Comparison of ENCODE assay signal across 23 mouse cellular contexts in the genomic region with DNA sequence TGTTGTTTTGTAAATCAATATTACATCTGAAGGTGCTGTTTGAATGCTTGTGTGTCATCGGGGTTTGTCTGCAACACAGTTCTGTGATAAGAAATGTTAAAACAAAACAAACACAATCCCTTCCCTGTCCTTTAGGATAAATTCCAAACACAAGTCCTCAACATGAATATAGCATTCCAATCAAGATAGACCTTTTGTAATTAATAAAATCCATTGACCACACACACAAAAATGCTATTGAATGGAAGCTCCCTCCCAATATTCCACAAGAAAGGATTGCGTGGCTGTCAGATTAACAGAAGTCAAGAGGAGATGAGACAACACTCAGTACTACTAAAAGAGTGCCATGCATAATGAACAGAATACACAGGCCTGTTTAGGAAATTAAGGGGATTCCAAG.
DNase-seq lines count a peak whose midpoint lies in the region; ATAC-seq lines count a peak whose summit lies in the region.
"Had no signal": no experiment of that assay in that cellular context is flagged by ENCODE, and none has a peak within 500 bp of the region (broad histone marks: within the 10 kb centered on the region; RNA-seq: fewer than 3 reads in every experiment).

No protein-coding gene starts in this region.

- H3K4me1 ChIP-seq in hindbrain, embryonic 14.5 days (replicated peaks; ENCODE audit: control insufficient read depth, insufficient read depth, low read length), result peaks cover 24% of the 10 kb centered on the region
- H3K4me1 ChIP-seq in hindbrain, embryonic 11.5 days (replicated peaks; ENCODE audit: control insufficient read depth, insufficient read depth, low read length), result no peaks in the 10 kb centered on the region
- peaks cover 12% of the 10 kb centered on the region; the same call in 1 of the 2 replicates for H3K4me1 ChIP-seq in midbrain, embryonic 11.5 days (ENCODE audit: control insufficient read depth, insufficient read depth, low read length)
- peaks cover 23% of the 10 kb centered on the region for H3K4me1 ChIP-seq in midbrain, embryonic 13.5 days (replicated peaks)
- peaks cover 15% of the 10 kb centered on the region for H3K4me1 ChIP-seq in midbrain, embryonic 15.5 days
- H3K4me1 ChIP-seq in midbrain, embryonic 16.5 days (ENCODE audit: control insufficient read depth, insufficient read depth, low read length), result peaks cover 9% of the 10 kb centered on the region

- WGBS in hindbrain, embryonic 14.5 days, result 55% methylated on average over 2 of the region's 2 CpGs
- WGBS in hindbrain, embryonic 11.5 days, result 67% methylated on average over 2 of the region's 2 CpGs
- WGBS in midbrain, embryonic 11.5 days, result 50% methylated on average over 2 of the region's 2 CpGs
- 47% methylated on average over 2 of the region's 2 CpGs for WGBS in midbrain, embryonic 13.5 days
- 46% methylated on average over 2 of the region's 2 CpGs for WGBS in midbrain, embryonic 15.5 days
- WGBS in midbrain, embryonic 16.5 days, result 36% methylated on average over 2 of the region's 2 CpGs

- H3K27ac ChIP-seq in hindbrain, embryonic 14.5 days, result peak overlapping the region; percentile 26; the same call in 1 of the 2 replicates
- no peak overlapping the region for H3K27ac ChIP-seq in hindbrain, embryonic 11.5 days (ENCODE audit: low read depth, low read length)
- no peak overlapping the region for H3K27ac ChIP-seq in midbrain, embryonic 11.5 days (ENCODE audit: low read depth, low read length)
- H3K27ac ChIP-seq in midbrain, embryonic 13.5 days, result no peak overlapping the region
- H3K27ac ChIP-seq in midbrain, embryonic 15.5 days, result 0 out of 2 replicates have a peak overlapping the region, but pooled peaks have one; percentile 38
- H3K27ac ChIP-seq in midbrain, embryonic 16.5 days (ENCODE audit: low read length), result no peak overlapping the region

- no peaks in the 10 kb centered on the region for H3K9me3 ChIP-seq in hindbrain, embryonic 14.5 days (ENCODE audit: control insufficient read depth, low read length)
- H3K9me3 ChIP-seq in hindbrain, embryonic 11.5 days (ENCODE audit: control insufficient read depth, low read length), result no peaks in the 10 kb centered on the region
- no peaks in the 10 kb centered on the region for H3K9me3 ChIP-seq in midbrain, embryonic 11.5 days (ENCODE audit: control insufficient read depth, low read length)
- no peaks in the 10 kb centered on the region for H3K9me3 ChIP-seq in midbrain, embryonic 13.5 days
- no peaks in the 10 kb centered on the region for H3K9me3 ChIP-seq in midbrain, embryonic 15.5 days
- H3K9me3 ChIP-seq in midbrain, embryonic 16.5 days (replicated peaks; ENCODE audit: control insufficient read depth, low read length, poor library complexity, severe bottlenecking), result no peaks in the 10 kb centered on the region
- H3K9me3 ChIP-seq: G1E had no signal

- H3K36me3 ChIP-seq in hindbrain, embryonic 14.5 days (replicated peaks; ENCODE audit: control insufficient read depth, insufficient read depth), result no peaks in the 10 kb centered on the region
- no peaks in the 10 kb centered on the region for H3K36me3 ChIP-seq in hindbrain, embryonic 11.5 days (ENCODE audit: control insufficient read depth, insufficient read depth, low read length)
- H3K36me3 ChIP-seq in midbrain, embryonic 11.5 days (ENCODE audit: control insufficient read depth, insufficient read depth, low read length), result no peaks in the 10 kb centered on the region
- H3K36me3 ChIP-seq in midbrain, embryonic 13.5 days, result no peaks in the 10 kb centered on the region
- H3K36me3 ChIP-seq in midbrain, embryonic 15.5 days (replicated peaks), result no peaks in the 10 kb centered on the region
- H3K36me3 ChIP-seq in midbrain, embryonic 16.5 days (ENCODE audit: control insufficient read depth, insufficient read depth, low read length), result no peaks in the 10 kb centered on the region
- H3K36me3 ChIP-seq: G1E had no signal

- no peaks in the 10 kb centered on the region for H3K27me3 ChIP-seq in hindbrain, embryonic 14.5 days (ENCODE audit: control insufficient read depth, insufficient read depth, low read length)
- H3K27me3 ChIP-seq in hindbrain, embryonic 11.5 days (ENCODE audit: control insufficient read depth, insufficient read depth, low read length), result no peaks in the 10 kb centered on the region
- H3K27me3 ChIP-seq in midbrain, embryonic 11.5 days (ENCODE audit: control insufficient read depth, insufficient read depth, low read length), result no peaks in the 10 kb centered on the region
- no peaks in the 10 kb centered on the region for H3K27me3 ChIP-seq in midbrain, embryonic 13.5 days
- no peaks in the 10 kb centered on the region for H3K27me3 ChIP-seq in midbrain, embryonic 15.5 days (replicated peaks)
- H3K27me3 ChIP-seq in midbrain, embryonic 16.5 days (ENCODE audit: control insufficient read depth, insufficient read depth, low read depth, low read length), result no peaks in the 10 kb centered on the region
- H3K27me3 ChIP-seq: CH12.LX had no signal

- DNase-seq in hindbrain, embryonic 14.5 days (ENCODE audit: low spot score), result no peak
- DNase-seq in hindbrain, embryonic 11.5 days (ENCODE audit: low spot score), result no peak
- DNase-seq in midbrain, embryonic 11.5 days (ENCODE audit: low spot score, missing footprints), result peak; percentile 84
- peak; percentile 51 for DNase-seq in Muller cell, postnatal 12 days (ENCODE audit: inconsistent ontology term)
- no peak for DNase-seq in liver
- DNase-seq: adrenal gland, adult 2 months; adrenal gland, adult 8-10 months; adrenal gland, postnatal 10 days; adrenal gland, postnatal 14 days; adrenal gland, postnatal 25 days; adrenal gland, postnatal 36 days; B cell, adult 2 months; cerebellum, adult 11 months; cerebellum, adult 11-12 months; cerebellum, adult 18-20 months had no signal

- H3K4me2 ChIP-seq in hindbrain, embryonic 14.5 days (replicated peaks), result no peak overlapping the region
- no peak overlapping the region for H3K4me2 ChIP-seq in hindbrain, embryonic 11.5 days (replicated peaks; ENCODE audit: low read depth, low read length)
- H3K4me2 ChIP-seq in midbrain, embryonic 11.5 days, result no peak overlapping the region
- no peak overlapping the region for H3K4me2 ChIP-seq in midbrain, embryonic 13.5 days (replicated peaks)
- H3K4me2 ChIP-seq in midbrain, embryonic 15.5 days, result no peak overlapping the region
- H3K4me2 ChIP-seq in midbrain, embryonic 16.5 days (ENCODE audit: low read length), result no peak overlapping the region

- ATAC-seq in hindbrain, embryonic 14.5 days (ENCODE audit: low FRiP score), result no peak
- no peak for ATAC-seq in hindbrain, embryonic 11.5 days (ENCODE audit: low FRiP score)
- 0 out of 2 replicates have a peak, but pooled peaks have one; percentile 30 for ATAC-seq in midbrain, embryonic 11.5 days (ENCODE audit: low FRiP score)
- no peak for ATAC-seq in midbrain, embryonic 13.5 days
- ATAC-seq in midbrain, embryonic 15.5 days (replicated peaks), result 0 out of 2 replicates have a peak, but pooled peaks have one; percentile 30
- no peak for ATAC-seq in midbrain, embryonic 16.5 days
- ATAC-seq: activated CD4-positive, CD25-positive, alpha-beta regulatory T cell, adult 4 months; CD4-positive, CD25-positive, alpha-beta regulatory T cell, adult 4 months; Patski had no signal

- no peak overlapping the region for H3K4me3 ChIP-seq in hindbrain, embryonic 14.5 days (replicated peaks; ENCODE audit: low read length)
- H3K4me3 ChIP-seq in hindbrain, embryonic 11.5 days (ENCODE audit: low read depth, low read length), result no peak overlapping the region
- H3K4me3 ChIP-seq in midbrain, embryonic 11.5 days (ENCODE audit: low read depth, low read length), result no peak overlapping the region
- no peak overlapping the region for H3K4me3 ChIP-seq in midbrain, embryonic 13.5 days (replicated peaks)
- no peak overlapping the region for H3K4me3 ChIP-seq in midbrain, embryonic 15.5 days
- no peak overlapping the region for H3K4me3 ChIP-seq in midbrain, embryonic 16.5 days (ENCODE audit: low read depth, low read length)

- no peak overlapping the region for H3K9ac ChIP-seq in hindbrain, embryonic 14.5 days
- no peak overlapping the region for H3K9ac ChIP-seq in hindbrain, embryonic 11.5 days (ENCODE audit: low read depth, low read length)
- H3K9ac ChIP-seq in midbrain, embryonic 11.5 days (ENCODE audit: low read length), result no peak overlapping the region
- no peak overlapping the region for H3K9ac ChIP-seq in midbrain, embryonic 13.5 days (replicated peaks)
- no peak overlapping the region for H3K9ac ChIP-seq in midbrain, embryonic 15.5 days
- no peak overlapping the region for H3K9ac ChIP-seq in midbrain, embryonic 16.5 days (ENCODE audit: low read depth, low read length)

Comparison
In these comparisons a context has a peak if more than half of its experiments do, and no peak if none do; other contexts are left out.
1. ATAC-seq: peak in midbrain, embryonic 11.5 days (single experiment) and midbrain, embryonic 15.5 days (single experiment); none in hindbrain, embryonic 14.5 days (single experiment), hindbrain, embryonic 11.5 days (single experiment), midbrain, embryonic 13.5 days (single experiment) and midbrain, embryonic 16.5 days (single experiment).
2. H3K27ac ChIP-seq: peak in hindbrain, embryonic 14.5 days (single experiment) and midbrain, embryonic 15.5 days (single experiment); none in hindbrain, embryonic 11.5 days (single experiment), midbrain, embryonic 11.5 days (single experiment), midbrain, embryonic 13.5 days (single experiment) and midbrain, embryonic 16.5 days (single experiment).
3. DNase-seq: peak in midbrain, embryonic 11.5 days (single experiment) and Muller cell, postnatal 12 days (single experiment); none in hindbrain, embryonic 14.5 days (single experiment), hindbrain, embryonic 11.5 days (single experiment) and liver (single experiment).